Mouse (Mus musculus) gastrocnemius, postnatal 4 days (tissue): ENCODE measurements around the gene Gm11032. TPM values are rescaled to one million over a fixed set of nuclear protein-coding genes. Genes with fewer than 3 reads are reported as not detected.

ENCODE experiments used
- total RNA-seq, 2 experiments: library from RNA; stranded (reverse); gene quantifications; 2 replicates each; pipeline ENCODE4 v1.2.3; 2021

Gene Gm11032
- total RNA-seq, 2 experiments from 2014 or later: not detected

Other genes starting within 250 kb of the Gm11032 start
- under 1 TPM; 0.66 to 0.67 TPM for gene Hormad2, start 179.0 kb upstream of the Gm11032 start, total RNA-seq
- 10 to 100 TPM; 62.9 to 68.7 TPM for gene Mtmr3, start 25.2 kb upstream of the Gm11032 start, total RNA-seq
- gene Ascc2, start 17.7 kb downstream of the Gm11032 start, total RNA-seq: 10 to 100 TPM; 20.0 to 20.6 TPM
- 100 to 1,000 TPM; 632 to 697 TPM for gene Uqcr10, start 84.3 kb downstream of the Gm11032 start, total RNA-seq
- 10 to 100 TPM; 15.3 to 21.0 TPM for gene Zmat5, start 84.6 kb downstream of the Gm11032 start, total RNA-seq
- gene Cabp7, start 126.7 kb downstream of the Gm11032 start, total RNA-seq: under 1 TPM; 0.39 to 0.47 TPM
- 10 to 100 TPM; 56.2 to 56.8 TPM for gene Nf2, start 229.5 kb downstream of the Gm11032 start, total RNA-seq